Mouse (Mus musculus) embryo, embryonic 11 days (tissue): ENCODE data around the gene Gsdma2.
A peak's percentile ranks its signal among the peaks of the same experiment; 100 is the strongest.
"Not testable (repeated sequence)": the region's sequence is repeated elsewhere in the genome, so short reads cannot be mapped to it uniquely, and the experiment has no call there.

Experiments used
- DNase-seq: peaks from one replicate; pipeline ENCODE4 v3.0.0-alpha.2; 2015

Gsdma2 gene

GRCm38 (mm10) chr11:98671284-98671815 lies 24.8 kb downstream of the Gsdma2 start:
- DNase-seq, result no peak

DNA sequence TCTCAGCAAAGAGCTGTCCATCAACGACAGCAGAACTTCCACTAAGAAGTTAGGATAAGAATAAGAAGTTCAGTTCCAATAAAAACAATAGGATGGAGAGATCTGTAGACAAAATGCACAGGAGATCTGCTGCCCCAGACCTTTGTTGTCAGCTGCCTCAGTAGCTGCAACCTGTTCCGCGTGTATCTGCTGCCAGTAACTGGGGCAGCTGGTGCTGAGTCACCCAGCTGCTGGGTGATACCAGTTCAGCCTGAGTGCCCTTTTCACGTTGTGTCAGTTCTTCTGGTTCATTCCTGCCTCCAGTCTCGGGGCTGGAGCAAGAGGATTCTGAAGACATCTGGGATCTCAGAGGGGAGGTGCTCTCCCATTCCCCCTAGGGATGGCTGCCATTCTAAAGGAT lies 25.3 kb downstream of the Gsdma2 start:
- no peak for DNase-seq

- no peak for DNase-seq
Observed at GRCm38 (mm10) chr11:98672482-98672881, 25.9 kb downstream of the Gsdma2 start.

DNA sequence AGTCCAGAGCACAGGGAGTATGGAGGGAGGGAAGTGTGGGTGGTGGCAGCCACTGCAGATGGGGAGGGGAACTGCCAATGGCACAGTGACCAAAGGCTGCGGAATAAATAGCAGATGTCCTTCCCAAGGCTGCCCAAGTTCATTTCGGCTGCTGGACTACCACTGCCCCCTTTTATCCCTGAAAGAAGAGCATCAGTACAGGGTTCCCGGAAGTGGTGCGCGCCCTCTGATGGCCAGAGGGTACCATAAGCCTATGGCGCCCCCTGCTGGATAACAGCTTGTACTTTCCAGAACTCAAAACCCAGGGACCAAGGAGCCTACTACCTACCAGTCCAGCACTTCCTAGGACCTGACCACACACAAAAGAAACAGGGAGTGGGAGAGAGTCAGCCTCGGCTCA lies 26.6 kb downstream of the Gsdma2 start:
- DNase-seq, result peak; percentile 78

DNA sequence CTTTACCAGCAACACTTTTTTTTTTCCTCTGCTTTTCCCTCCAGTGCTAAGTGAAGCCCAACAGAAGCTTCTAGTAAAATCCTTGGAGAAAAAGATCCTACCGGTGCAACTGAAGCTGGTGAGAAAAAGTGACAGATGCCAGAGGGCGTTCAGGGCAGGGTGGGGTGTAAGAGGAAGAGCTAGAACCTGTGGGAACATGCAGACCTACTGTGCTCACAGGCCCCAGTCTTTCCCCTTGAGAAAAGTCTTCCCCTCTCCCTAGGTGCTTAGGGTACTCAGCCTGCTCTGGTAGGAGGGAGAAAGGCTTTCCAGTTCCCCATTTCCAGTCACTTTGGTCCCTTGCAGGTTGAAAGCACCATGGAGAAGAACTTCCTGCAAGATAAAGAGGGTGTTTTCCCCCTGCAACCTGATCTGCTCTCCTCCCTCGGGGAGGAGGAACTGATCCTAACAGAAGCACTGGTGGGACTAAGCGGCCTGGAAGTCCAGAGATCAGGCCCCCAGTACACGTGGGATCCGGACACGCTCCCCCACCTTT lies 29.3 kb downstream of the Gsdma2 start:
- DNase-seq, result no peak

DNA sequence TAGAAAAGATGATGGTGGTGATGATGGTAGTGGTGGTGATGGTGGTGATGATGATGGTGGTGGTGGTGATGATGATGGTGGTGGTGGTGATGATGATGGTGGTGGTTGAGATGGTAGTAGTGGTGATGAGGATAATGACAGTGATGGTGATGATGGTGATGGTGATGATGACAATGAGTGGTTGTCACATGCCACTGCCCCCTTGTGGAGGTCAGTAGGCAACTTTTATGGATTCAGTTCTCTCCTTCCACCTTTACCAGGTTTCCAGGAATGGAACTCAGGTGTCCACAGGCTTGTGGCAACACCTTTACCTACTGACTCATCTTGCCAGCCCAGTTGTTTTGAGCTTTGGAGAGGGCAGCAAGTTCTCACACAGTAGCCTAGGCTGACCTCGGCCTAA lies 33.5 kb downstream of the Gsdma2 start:
- no peak for DNase-seq

DNA sequence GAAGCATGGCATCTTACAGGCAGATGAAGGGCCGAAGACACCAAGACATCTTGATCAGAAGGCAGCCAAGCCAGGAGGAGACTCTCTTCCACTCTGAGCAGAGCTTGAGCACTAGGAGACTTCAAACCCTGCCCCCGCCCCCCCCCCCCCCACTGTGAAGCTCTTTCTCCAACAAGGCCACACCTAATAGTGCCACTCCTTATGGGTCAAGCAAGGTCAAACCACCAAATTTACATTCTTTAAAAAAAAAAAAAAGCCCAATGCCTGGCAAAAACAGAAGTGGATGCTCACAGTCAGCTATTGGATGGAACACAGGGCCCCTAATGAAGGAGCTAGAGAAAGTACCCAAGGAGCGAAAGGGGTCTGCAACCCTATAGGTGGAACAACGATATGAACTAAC lies 34.0 kb downstream of the Gsdma2 start:
- not testable (repeated sequence) for DNase-seq

DNA sequence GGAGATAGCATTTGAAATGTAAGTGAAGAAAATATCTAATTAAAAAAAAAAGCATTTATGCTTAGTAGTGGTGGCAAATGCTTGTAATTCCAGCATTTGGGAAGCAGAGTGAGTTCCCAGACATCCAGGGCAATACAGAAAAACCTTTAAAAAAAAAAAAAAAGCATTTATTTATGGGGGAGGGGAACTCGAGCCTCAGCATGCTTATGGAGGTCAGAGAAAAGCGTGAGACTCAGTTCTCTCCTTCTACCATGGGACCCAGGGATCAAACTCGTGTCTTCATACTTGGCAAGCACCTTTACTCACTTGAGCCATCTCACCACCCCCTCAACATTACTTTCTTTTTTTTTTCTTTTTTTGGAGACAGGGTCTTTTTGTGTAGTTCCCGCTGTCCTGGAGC lies 34.6 kb downstream of the Gsdma2 start:
- DNase-seq, result no peak

DNA sequence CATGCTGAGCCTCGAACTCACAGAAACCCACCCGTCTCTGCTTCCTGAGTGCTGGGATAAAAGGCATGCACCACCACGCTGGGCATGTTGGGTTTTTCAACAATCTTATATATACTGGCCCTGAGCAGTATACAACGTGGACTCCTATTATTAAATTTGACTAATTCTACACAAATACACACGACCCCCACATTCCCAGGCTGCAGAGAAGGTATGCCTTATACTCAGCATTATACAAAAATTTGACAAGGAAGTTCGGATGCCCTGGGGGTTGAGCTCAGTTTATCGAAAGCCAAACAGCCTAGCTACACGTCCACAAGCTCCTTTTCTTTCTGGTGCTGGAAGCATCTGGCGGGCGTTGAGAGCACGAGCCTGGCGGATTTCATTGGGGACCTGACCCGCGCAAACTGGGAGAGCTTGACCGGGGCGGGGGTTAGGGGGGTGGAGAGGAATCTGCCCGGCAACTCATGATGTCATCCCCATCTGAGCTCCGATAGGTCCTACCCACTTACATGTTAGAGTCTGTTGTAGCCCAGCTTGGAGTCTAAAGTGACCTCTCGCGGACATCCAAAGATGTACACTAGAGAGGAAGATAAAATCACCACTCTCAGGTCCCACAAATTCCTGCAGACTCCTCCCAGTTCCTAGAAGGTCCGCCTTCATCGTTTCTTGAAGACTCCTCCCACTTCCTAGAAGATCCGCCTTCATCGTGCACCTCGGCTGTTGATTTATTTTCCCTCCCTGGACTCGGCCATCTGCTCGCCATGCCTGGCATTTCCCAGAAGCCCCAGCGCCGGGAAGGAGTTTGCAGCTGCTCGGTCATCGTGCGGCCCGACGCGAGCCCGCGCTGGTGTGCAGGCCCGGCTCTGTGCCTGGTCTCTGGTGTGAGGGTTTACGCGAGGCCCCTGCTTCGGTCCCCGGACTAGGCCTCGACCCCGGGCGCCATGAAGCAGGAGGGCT lies 35.5 kb downstream of the Gsdma2 start, which contains the start of gene Psmd3:
Gene Psmd3 (plus strand): TSS at position 769 of the 960 bp plus-strand sequence.
- peak; percentile 97 for DNase-seq

GRCm38 (mm10) chr11:98682811-98683210 lies 36.3 kb downstream of the Gsdma2 start:
- DNase-seq, result peak; percentile 21

GRCm38 (mm10) chr11:98685642-98686041 lies 39.1 kb downstream of the Gsdma2 start:
- DNase-seq, result no peak

DNA sequence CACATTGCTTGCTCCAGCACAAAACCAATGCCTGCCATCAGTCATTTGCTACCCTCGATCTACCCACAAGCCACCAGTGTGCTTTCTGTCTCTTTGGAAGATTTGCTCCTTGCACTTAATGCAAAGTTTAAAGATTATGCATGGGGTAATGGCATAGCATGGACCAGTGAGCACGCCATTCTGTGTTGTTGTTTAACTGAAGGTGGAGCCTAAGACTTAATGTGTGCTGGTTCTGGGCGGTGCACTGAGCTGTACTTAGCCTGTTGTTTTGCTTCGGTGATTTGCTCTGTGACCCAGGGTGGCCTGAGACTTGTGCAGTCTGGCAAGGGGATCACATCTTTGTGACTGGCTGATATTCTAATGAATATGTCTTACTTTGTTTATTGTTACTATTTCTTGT lies 40.4 kb downstream of the Gsdma2 start:
- DNase-seq, result no peak

DNA sequence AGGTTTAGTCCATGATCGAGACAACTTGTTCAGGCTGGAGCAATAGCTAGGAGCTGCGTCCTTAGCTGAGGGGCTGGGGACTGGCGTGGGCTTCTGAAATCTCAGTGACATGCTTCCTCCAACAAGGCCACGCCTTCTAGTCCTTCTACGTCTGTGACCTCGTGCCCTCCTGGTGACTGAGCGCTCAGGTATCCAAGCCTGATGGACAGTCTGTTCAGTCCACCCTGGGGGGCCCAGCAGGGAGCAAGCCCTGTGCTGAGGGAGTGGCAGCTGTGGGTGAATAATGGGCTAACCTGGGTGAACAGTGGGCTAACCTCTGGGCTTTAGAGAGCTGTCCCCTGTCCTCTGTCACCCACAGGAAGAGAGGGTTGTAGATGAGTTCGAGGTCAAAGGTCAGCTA lies 41.5 kb downstream of the Gsdma2 start:
- DNase-seq, result no peak

DNA sequence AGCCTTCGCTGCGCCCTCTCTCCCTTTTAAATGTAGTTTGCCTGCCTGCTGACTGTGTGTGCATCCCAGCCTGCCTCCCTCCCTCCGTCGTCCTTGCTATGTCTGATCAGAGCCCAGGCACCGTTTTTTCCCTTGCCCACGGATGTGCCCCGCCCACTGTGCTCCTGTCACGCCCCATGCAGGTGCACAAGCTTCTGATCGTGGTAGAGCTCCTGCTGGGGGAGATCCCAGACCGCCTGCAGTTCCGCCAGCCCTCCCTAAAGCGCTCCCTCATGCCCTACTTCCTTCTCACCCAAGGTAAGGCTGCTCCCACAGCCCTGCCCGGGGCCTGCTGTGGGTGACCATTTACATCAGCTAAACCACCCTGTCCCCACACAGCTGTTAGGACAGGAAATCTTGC lies 46.6 kb downstream of the Gsdma2 start:
- no peak for DNase-seq

DNA sequence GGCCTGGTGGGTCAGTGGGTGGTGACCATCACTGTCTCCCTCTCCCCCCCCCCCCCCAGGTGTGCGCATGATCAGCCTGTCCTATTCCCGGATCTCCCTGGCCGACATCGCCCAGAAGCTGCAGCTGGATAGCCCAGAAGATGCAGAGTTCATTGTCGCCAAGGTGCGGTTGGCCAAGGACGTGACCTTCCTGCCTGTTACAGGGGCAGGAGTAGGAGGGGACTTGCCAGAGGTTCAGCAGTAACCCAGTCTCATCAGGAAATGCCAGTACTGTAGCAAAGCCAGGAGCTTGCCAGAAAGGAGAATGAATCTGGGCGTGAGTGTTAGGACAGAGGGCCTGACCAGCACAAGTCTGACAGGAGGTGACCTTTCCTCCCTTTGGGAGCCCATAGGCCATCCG lies 47.2 kb downstream of the Gsdma2 start:
- no peak for DNase-seq

DNA sequence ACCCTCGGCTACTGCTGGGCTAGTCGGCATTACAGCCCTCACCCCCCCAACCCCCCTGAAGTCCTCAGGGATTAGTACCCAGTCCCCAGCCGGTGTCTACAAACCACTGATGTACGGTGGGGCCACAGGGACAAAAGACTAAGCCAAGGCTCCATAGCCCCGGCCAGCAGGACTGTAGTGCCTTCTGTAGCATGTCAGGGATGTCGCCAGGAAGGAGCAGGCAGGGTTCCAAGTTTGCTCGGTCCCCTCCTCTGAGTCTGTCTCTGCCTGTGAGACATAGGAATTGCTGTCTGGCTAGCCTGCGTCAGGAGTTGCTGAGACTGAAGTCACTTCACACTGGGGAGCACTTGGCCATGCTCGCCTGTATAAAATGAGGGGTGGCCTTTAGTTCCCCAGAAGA lies 47.7 kb downstream of the Gsdma2 start:
- no peak for DNase-seq

DNA sequence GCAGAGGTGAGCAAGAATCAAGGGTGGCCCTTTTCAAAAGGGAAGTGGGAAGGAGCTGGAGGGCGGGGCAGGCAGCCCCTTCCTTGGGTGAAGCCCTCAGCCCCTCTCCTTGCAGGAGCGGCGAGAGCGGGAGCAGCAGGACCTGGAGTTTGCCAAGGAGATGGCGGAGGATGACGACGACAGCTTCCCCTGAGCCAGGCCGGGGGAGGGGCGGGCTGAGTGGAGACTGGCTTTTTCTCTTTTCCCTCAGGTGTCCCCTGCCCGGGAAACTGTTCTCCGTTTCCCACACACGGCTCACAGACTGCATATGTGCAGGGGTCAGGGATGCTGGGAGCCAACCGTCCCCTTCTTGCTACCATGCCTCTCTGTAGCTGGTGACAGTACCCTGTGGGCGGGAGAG lies 48.8 kb downstream of the Gsdma2 start:
- no peak for DNase-seq

GRCm38 (mm10) chr11:98696454-98697216 lies 50.1 kb downstream of the Gsdma2 start:
- no peak for DNase-seq

DNA sequence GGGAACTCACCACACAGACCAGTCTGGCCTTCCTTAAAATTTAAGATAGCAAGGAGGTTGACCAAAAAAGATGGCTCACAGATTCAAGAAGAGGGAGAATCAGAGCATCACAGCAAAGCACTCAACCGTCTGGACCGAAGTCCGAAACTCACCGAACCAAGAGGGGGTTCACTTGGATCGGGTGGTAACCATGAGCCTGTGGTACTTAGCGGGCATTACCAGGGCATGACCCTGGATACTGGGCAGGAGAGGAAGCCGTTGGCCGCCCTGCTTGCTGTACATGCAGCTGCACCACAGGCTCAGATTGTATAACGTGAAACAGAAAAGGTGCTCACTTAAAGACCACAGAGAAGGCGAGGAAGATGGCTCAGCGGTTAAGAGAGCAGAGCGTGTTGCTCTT lies 50.7 kb downstream of the Gsdma2 start:
- DNase-seq, result no peak

DNA sequence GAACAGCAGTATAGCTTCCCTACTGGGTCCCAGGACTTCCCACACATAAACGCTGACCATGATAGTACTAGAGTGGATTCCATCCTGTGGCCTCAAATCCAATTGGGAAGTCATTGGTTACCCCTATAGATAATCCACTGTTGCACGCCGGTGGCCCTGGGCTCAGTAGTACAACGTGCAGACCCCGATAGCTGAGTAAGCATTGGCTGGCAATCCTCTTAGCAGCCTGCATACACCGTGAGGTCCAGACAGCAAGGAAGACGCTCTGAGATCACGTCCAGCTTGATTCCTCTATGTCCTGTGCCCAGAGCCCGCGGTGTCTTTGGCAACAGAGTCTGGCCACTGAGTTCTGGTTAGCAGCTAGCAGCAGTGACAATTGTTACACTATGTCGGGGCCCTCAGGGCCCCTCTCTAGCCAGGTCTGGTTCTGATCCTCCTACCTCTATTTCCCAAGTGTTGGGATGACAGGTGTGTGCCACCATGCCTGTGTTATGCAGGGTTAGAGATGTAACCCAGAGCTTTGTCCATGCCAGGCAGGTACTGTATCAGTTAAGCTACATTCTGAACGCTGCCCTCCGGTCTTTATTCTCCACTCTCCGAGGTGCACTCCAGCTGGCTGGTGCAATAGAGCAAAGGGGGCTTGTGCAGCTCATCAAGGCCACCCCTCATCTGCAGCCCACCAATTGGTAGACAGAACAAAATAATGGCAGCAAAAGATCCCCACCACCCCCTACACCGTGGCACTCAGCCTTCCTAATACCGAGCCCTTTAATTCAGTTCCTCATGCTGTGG lies 52.5 kb downstream of the Gsdma2 start:
- DNase-seq, result no peak

GRCm38 (mm10) chr11:98699911-98700310 lies 53.4 kb downstream of the Gsdma2 start:
- peak; percentile 72 for DNase-seq

- no peak for DNase-seq
Observed at GRCm38 (mm10) chr11:98701213-98701670, 54.7 kb downstream of the Gsdma2 start, which contains the start of gene Csf3. TSS of gene Csf3 (plus strand) at chr11:98701263.
